Mouse (Mus musculus) granulocyte monocyte progenitor cell, adult 5-6 weeks (primary cell): ENCODE data around the gene Mybph. TPM values are rescaled to one million over a fixed set of nuclear protein-coding genes. Genes with fewer than 3 reads are reported as not detected.

Experiments used
- ATAC-seq: replicated peaks from 2 replicates; pipeline ENCODE4 v1.8.0; 2016; ENCODE audit warnings: mild to moderate bottlenecking, moderate TSS enrichment, inconsistent platforms; ENCODE audit not compliant: poor library complexity, severe bottlenecking
- total RNA-seq, 2 experiments: library from RNA; stranded (forward) in 1 of 2; stranded (reverse) in 1 of 2; fragments of 200-712, 200-1000 nt in 1 of 2; fragments of >200 nt in 1 of 2; fragmentation: Nextera tagmentation in 1 of 2; gene quantifications; 2 replicates each; pipeline ENCODE4 v1.2.3; 2014 to 2017

Gene Mybph
- total RNA-seq, 2 experiments from 2014 or later, result not detected

- no peak for ATAC-seq
Measured at GRCm38 (mm10) chr1:134206085-134206484, 12.8 kb downstream of the Mybph start.

- ATAC-seq, result no peak
Measured at GRCm38 (mm10) chr1:134210179-134210755, 17.0 kb downstream of the Mybph start.

GRCm38 (mm10) chr1:134211043-134211442 is 17.8 kb downstream of the Mybph start:
- ATAC-seq, result no peak

GRCm38 (mm10) chr1:134211631-134212030 is 18.4 kb downstream of the Mybph start:
- no peak for ATAC-seq

GRCm38 (mm10) chr1:134212351-134212750 is 19.1 kb downstream of the Mybph start:
- ATAC-seq, result no peak

GRCm38 (mm10) chr1:134213405-134213804 is 20.2 kb downstream of the Mybph start:
- no peak for ATAC-seq

- ATAC-seq, result no peak
Measured at GRCm38 (mm10) chr1:134215059-134215458, 21.8 kb downstream of the Mybph start.

GRCm38 (mm10) chr1:134215751-134216628 is 22.7 kb downstream of the Mybph start:
- ATAC-seq, result no peak

GRCm38 (mm10) chr1:134216629-134216971 is 23.4 kb downstream of the Mybph start:
- no peak for ATAC-seq

- ATAC-seq, result no peak
Measured at GRCm38 (mm10) chr1:134217028-134217481, 23.8 kb downstream of the Mybph start.

- ATAC-seq, result no peak
Measured at GRCm38 (mm10) chr1:134217942-134218341, 24.7 kb downstream of the Mybph start.

- ATAC-seq, result no peak
Measured at GRCm38 (mm10) chr1:134219608-134220007, 26.4 kb downstream of the Mybph start.

GRCm38 (mm10) chr1:134221172-134221571 is 27.9 kb downstream of the Mybph start:
- ATAC-seq, result no peak

GRCm38 (mm10) chr1:134222122-134223055 is 29.1 kb downstream of the Mybph start:
- no peak for ATAC-seq

GRCm38 (mm10) chr1:134224649-134225227 is 31.5 kb downstream of the Mybph start:
- ATAC-seq, result no peak

GRCm38 (mm10) chr1:134225375-134225774 is 32.1 kb downstream of the Mybph start:
- no peak for ATAC-seq

GRCm38 (mm10) chr1:134226739-134227138 is 33.5 kb downstream of the Mybph start:
- ATAC-seq, result no peak

GRCm38 (mm10) chr1:134229806-134230575 is 36.7 kb downstream of the Mybph start:
- no peak for ATAC-seq

GRCm38 (mm10) chr1:134230638-134231228 is 37.5 kb downstream of the Mybph start:
- ATAC-seq, result no peak
